Mouse (Mus musculus): ENCODE measurements around the gene Dcaf5. TPM values are rescaled to one million over a fixed set of nuclear protein-coding genes. Genes with fewer than 3 reads are reported as not detected.

The Dcaf5 gene
- 7.4 and 7.5 TPM in 2 replicates for polyA plus RNA-seq (2015; fragmentation: Nextera tagmentation; extraction: Ambion mirVana)

DNA sequence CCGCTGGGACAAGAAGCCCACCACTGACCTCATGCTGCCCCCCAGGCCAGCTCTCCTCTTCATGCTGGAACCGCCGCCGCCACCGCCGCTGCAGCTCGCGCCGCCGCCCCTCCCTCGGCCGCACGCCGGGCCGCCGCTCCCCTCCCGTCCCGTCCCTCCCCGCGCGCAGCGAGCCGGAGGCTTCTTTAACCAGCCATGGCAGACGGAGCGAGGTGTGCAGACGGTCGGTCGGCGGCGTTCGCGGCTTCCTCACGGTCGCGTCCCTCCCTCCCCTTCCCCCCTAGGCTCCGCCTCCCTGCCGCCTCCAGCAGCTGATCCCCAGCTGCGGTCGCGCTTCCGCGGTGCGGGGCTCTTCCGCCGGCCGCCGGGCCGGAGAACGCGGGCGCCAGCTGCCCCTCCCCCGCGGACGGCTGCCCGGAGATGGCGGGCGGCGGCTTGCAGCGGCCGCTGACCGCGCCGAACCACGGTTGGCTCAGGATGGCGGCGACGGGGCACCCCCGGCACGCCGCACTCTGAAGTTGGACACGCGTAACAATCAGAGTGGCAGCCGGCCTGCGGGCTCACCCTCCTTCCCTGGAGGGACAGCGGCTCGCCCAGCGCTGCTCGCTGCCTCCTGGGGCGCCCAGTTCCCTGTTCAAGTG lies at the start of gene Dcaf5:
Gene Dcaf5, minus strand, starts transcription at position 266 of the 641 bp plus-strand sequence.
- Histone ChIP-seq H3K27me3 (replicated peaks; ENCODE audit: control insufficient read depth, insufficient read depth, low read length) (no peaks in the 10 kb centered on the region), H3K9me3 (ENCODE audit: control insufficient read depth) (no peaks in the 10 kb centered on the region), H3K9ac (ENCODE audit: low read depth, low read length) (peak within 1 kb of the TSS; percentile 91), H3K4me3 (ENCODE audit: low read depth, low read length) (peak within 1 kb of the TSS; percentile 96), H3K27ac (ENCODE audit: low read depth, low read length) (peak within 1 kb of the TSS; percentile 96), H3K4me2 (replicated peaks; ENCODE audit: low read depth) (peak within 1 kb of the TSS; percentile 85), H3K36me3 (ENCODE audit: control insufficient read depth, insufficient read depth) (0 out of 2 replicates have a peak, but pooled peaks cover 2% of the 10 kb centered on the region), H3K4me1 (replicated peaks; ENCODE audit: control insufficient read depth, insufficient read depth, low read length) (peaks cover 12% of the 10 kb centered on the region; the same call in 1 of the 2 replicates)
- ATAC-seq, result peak; percentile 48
- WGBS, result under 1% methylated on average over 60 of the region's 79 CpGs
- TF ChIP-seq CTCF (IDR thresholded peaks at IDR 0.05; ENCODE audit: low read depth), result peak; percentile 2; the same call in 1 of the 2 replicates

DNA sequence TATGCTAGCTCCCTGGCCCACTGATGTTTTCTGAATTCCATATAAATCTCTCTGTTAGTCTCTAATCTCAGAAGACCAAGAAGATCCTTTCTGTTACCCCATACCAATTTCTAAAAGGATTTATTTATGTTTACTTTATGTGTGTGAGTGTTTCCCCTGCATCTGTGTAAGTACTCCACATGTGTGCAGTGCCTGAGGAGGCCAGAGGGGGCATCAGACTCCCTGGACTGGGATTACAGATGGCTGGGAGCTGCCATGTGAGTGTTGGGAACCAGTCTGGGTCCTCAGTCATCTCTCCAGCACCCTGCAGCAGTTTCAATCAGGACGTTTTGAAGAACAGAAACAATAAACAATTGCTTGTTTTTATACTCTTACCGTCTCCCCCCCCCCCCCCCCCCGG lies 47.0 kb upstream of the Dcaf5 start:
- 77% methylated on average over 3 of the region's 3 CpGs for WGBS
- H3K27me3 ChIP-seq (replicated peaks; ENCODE audit: control insufficient read depth, insufficient read depth, low read length), result no peaks in the 10 kb centered on the region
- H3K4me1 ChIP-seq (replicated peaks; ENCODE audit: control insufficient read depth, insufficient read depth, low read length), result no peaks in the 10 kb centered on the region
- no peak overlapping the region for H3K27ac ChIP-seq (ENCODE audit: low read depth, low read length)
- H3K9ac ChIP-seq (ENCODE audit: low read depth, low read length), result no peak overlapping the region
- no peak overlapping the region for H3K4me3 ChIP-seq (ENCODE audit: low read depth, low read length)
- H3K4me2 ChIP-seq (replicated peaks; ENCODE audit: low read depth), result no peak overlapping the region
- no peaks in the 10 kb centered on the region for H3K9me3 ChIP-seq (ENCODE audit: control insufficient read depth)
- peaks cover 25% of the 10 kb centered on the region for H3K36me3 ChIP-seq (ENCODE audit: control insufficient read depth, insufficient read depth)
- ATAC-seq, result no peak
- TF ChIP-seq CTCF (IDR thresholded peaks at IDR 0.05; ENCODE audit: low read depth), result peak; percentile 36; the same call in 1 of the 2 replicates

- peaks cover 25% of the 10 kb centered on the region for H3K36me3 ChIP-seq (ENCODE audit: control insufficient read depth, insufficient read depth)
- no peaks in the 10 kb centered on the region for H3K4me1 ChIP-seq (replicated peaks; ENCODE audit: control insufficient read depth, insufficient read depth, low read length)
- no peak overlapping the region for H3K4me3 ChIP-seq (ENCODE audit: low read depth, low read length)
- H3K27ac ChIP-seq (ENCODE audit: low read depth, low read length), result no peak overlapping the region
- H3K4me2 ChIP-seq (replicated peaks; ENCODE audit: low read depth), result no peak overlapping the region
- 86% methylated on average over 3 of the region's 3 CpGs for WGBS
- no peak for ATAC-seq
- H3K9ac ChIP-seq (ENCODE audit: low read depth, low read length), result no peak overlapping the region
- TF ChIP-seq CTCF (IDR thresholded peaks at IDR 0.05; ENCODE audit: low read depth), result no peak
- no peaks in the 10 kb centered on the region for H3K27me3 ChIP-seq (replicated peaks; ENCODE audit: control insufficient read depth, insufficient read depth, low read length)
- H3K9me3 ChIP-seq (ENCODE audit: control insufficient read depth), result no peaks in the 10 kb centered on the region
Observed at GRCm38 (mm10) chr12:80479986-80480385, 43.6 kb upstream of the Dcaf5 start.

DNA sequence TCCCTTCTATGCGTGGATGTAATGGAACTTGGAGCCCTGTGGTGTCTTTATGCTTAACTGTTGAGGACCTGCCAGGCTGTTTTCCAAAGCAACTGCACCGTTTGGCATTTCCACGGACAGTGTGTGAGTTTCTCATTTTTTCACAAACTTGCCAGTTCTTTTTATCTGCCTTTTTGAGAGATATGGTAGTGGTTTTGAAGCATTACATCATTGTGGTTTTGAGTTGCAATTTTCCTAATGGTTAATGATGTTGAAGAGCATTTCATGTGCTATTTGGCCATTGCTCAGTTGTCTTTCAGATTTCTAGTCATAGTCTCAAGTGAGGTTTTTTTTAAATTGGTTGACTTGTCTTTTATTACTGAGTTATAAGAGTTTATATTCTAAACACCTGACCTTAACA lies 37.3 kb upstream of the Dcaf5 start:
- no peak overlapping the region for H3K9ac ChIP-seq (ENCODE audit: low read depth, low read length)
- H3K4me1 ChIP-seq (replicated peaks; ENCODE audit: control insufficient read depth, insufficient read depth, low read length), result no peaks in the 10 kb centered on the region
- TF ChIP-seq CTCF (IDR thresholded peaks at IDR 0.05; ENCODE audit: low read depth), result no peak
- no peak overlapping the region for H3K27ac ChIP-seq (ENCODE audit: low read depth, low read length)
- no peaks in the 10 kb centered on the region for H3K27me3 ChIP-seq (replicated peaks; ENCODE audit: control insufficient read depth, insufficient read depth, low read length)
- H3K4me2 ChIP-seq (replicated peaks; ENCODE audit: low read depth), result no peak overlapping the region
- no peak overlapping the region for H3K4me3 ChIP-seq (ENCODE audit: low read depth, low read length)
- peaks cover 6% of the 10 kb centered on the region; the same call in 1 of the 2 replicates for H3K36me3 ChIP-seq (ENCODE audit: control insufficient read depth, insufficient read depth)
- ATAC-seq, result no peak
- WGBS, result 85% methylated on average over 3 of the region's 3 CpGs
- H3K9me3 ChIP-seq (ENCODE audit: control insufficient read depth), result no peaks in the 10 kb centered on the region

DNA sequence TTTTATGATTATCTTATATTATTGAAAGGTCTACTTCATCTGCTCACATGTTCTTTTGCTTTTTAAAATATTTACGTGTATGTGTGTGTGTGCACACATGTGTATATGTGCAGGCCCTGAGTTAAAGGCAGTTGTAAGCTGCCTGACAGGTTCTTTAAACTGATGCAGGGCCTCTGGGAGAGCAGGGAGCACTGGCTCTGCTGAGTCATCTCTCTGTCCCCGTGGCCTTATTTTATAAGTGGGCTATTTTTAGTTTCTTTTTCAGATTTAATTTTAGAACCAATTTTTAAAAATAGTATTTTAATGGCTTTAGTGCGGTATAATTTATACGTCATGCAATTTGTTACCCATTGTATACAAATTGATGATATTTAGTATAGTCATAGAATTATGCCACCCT lies 35.5 kb upstream of the Dcaf5 start:
- no peaks in the 10 kb centered on the region for H3K4me1 ChIP-seq (replicated peaks; ENCODE audit: control insufficient read depth, insufficient read depth, low read length)
- WGBS, result 54% methylated on average over 4 of the region's 4 CpGs
- no peak for ATAC-seq

GRCm38 (mm10) chr12:80470206-80470605 lies 33.8 kb upstream of the Dcaf5 start:
- no peak for TF ChIP-seq CTCF (IDR thresholded peaks at IDR 0.05; ENCODE audit: low read depth)
- H3K36me3 ChIP-seq (ENCODE audit: control insufficient read depth, insufficient read depth), result no peaks in the 10 kb centered on the region
- no peaks in the 10 kb centered on the region for H3K9me3 ChIP-seq (ENCODE audit: control insufficient read depth)
- WGBS, result 84% methylated on average over 2 of the region's 2 CpGs
- H3K9ac ChIP-seq (ENCODE audit: low read depth, low read length), result no peak overlapping the region
- no peak for ATAC-seq
- no peaks in the 10 kb centered on the region for H3K4me1 ChIP-seq (replicated peaks; ENCODE audit: control insufficient read depth, insufficient read depth, low read length)
- no peak overlapping the region for H3K27ac ChIP-seq (ENCODE audit: low read depth, low read length)
- H3K4me2 ChIP-seq (replicated peaks; ENCODE audit: low read depth), result no peak overlapping the region
- no peak overlapping the region for H3K4me3 ChIP-seq (ENCODE audit: low read depth, low read length)
- no peaks in the 10 kb centered on the region for H3K27me3 ChIP-seq (replicated peaks; ENCODE audit: control insufficient read depth, insufficient read depth, low read length)

More for the DNA sequence above, 35.5 kb upstream of the Dcaf5 start:
- Histone ChIP-seq H3K9me3 (ENCODE audit: control insufficient read depth) (no peaks in the 10 kb centered on the region), H3K36me3 (ENCODE audit: control insufficient read depth, insufficient read depth) (peaks cover 3% of the 10 kb centered on the region; the same call in 1 of the 2 replicates), H3K4me3 (ENCODE audit: low read depth, low read length) (no peak overlapping the region), H3K4me2 (replicated peaks; ENCODE audit: low read depth) (no peak overlapping the region), H3K9ac (ENCODE audit: low read depth, low read length) (no peak overlapping the region), H3K27ac (ENCODE audit: low read depth, low read length) (no peak overlapping the region), H3K27me3 (replicated peaks; ENCODE audit: control insufficient read depth, insufficient read depth, low read length) (no peaks in the 10 kb centered on the region)
- TF ChIP-seq CTCF (IDR thresholded peaks at IDR 0.05; ENCODE audit: low read depth), result no peak
